Mouse (Mus musculus): Measurements from ENCODE around the gene Fam83b. TPM values are rescaled to one million over a fixed set of nuclear protein-coding genes. Genes with fewer than 3 reads are reported as not detected.

Fam83b gene
- polyA plus RNA-seq (2017; shearing (Covaris generic)): under 1 TPM in 1 of 2 experiments, not detected in 1; 0.15 TPM

DNA sequence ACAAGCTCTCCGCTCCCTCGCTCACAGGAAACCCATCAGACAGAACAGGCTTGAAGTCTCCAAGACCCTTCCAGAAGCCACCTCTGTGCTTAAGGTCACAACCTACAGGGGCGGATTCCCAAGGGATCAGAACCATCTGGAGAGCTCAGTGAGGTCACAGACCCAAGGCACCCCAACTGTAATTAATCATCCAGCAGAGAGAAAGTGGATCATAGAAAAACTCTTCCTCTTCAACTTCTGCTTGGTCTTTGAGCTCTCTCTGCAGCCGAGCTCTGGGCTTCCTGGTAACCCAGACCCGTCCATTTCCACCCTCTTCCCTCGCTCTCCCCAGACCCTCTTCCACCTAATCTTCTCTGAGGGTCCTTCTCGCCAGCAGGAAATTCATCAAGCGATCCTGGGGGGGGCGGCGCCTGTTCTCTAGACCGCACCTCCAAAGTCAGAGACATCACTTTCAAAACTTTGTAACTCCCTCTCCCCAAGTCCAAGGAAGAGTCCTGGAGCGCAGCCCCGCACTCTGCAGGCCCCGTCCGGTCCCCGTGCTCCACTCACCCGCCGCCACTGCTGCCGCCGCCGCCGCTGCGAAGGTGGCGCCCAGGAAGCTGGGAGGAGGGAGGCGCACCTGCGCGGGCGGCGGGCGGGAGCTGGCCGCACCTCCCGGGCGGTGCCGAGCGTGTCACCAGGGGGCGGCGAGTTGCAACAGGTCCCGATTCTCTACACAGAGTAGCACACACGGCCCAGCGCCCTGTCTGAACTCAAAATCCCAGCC is at the start of gene Fam83b:
Gene Fam83b, minus strand, starts transcription at position 602 of the 766 bp plus-strand sequence.

Other genes starting within 250 kb of the Fam83b start
- gene Hcrtr2, start 243.3 kb downstream of the Fam83b start, polyA plus RNA-seq (2017; shearing (Covaris generic)): 1 to 10 TPM in 1 of 2 experiments, not detected in 1; 1.0 TPM

All from inflammation-experienced regulatory T-cells (primary cell).